Mouse (Mus musculus): ENCODE results near the gene Tle1.

DNA sequence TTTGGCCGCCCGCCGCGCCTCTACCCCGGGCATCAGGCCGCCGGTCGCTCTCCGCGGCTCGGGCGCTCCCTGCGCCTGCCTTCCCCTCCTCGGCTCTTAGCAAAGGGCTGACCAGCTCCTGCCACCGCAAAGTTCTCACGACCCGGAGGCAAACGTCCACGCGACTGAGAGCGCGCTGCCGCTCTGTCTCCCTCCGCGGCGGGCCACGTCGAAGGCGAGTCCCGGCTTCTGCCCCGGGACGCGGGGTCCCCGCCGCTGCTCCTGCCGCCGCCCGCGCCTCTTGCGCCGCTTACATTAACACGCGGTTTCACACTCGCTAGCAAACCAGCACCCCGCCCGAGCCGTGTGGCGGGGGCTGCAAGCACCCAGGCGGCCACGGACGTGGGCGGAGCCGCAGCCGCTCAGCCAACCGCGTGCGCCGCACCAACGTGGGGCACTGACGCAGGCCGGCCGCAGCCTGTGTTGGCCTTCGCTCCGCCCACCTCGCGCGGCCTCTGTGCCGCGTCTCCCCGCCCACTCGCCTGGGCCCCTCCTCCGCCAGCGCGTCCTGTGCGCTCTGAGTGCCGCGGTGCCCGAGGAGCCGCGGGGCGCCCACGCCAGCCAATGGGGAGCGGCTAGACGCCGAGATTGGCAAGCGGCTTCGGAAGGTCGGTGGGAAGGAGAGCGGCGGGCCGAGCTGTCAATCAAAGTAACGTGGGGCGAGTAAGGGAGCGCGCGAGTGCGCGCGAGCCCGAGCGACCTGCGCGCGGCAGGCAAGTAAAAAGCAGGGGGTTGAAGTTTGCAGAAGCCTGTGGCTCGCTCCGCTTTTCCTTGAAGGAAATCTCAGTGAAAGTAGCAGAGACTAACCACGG is at the start of gene Tle1:
- no peak for TF ChIP-seq GATA1 (IDR thresholded peaks at IDR 0.05; ENCODE audit: borderline replicate concordance, low read length)
- TF ChIP-seq CTCF (IDR thresholded peaks at IDR 0.05; ENCODE audit: low read depth, low read length) = no peak
- no peak for TF ChIP-seq POLR2AphosphoS5 (IDR thresholded peaks at IDR 0.05; ENCODE audit: insufficient replicate concordance, low read depth, low read length)
- no peak for TF ChIP-seq GATA2 (IDR thresholded peaks at IDR 0.05; ENCODE audit: borderline replicate concordance, low read depth, low read length)
